In genomic region chr2:93510839-93511238, GRCm38 (mm10) we compare ENCODE assay signal across 29 mouse cellular contexts. TPM values are rescaled to one million over a fixed set of nuclear protein-coding genes. Genes with fewer than 3 reads are reported as not detected.
DNase-seq lines count a peak whose midpoint lies in the region; ATAC-seq and TF ChIP-seq lines count a peak whose summit lies in the region.
"Had no signal": no experiment of that assay in that cellular context is flagged by ENCODE, and none has a peak within 500 bp of the region (broad histone marks: within the 10 kb centered on the region; RNA-seq: fewer than 3 reads in every experiment).

No protein-coding gene starts in this region.

- intact Hi-C loops in left cerebral cortex, postnatal 4 days (cut with DNase I), result no loop called here

- no peaks in the 10 kb centered on the region for H3K9me3 ChIP-seq in stomach, postnatal 0 days (ENCODE audit: control insufficient read depth, low read length)
- H3K9me3 ChIP-seq: embryonic facial prominence, embryonic 15.5 days; forebrain, embryonic 10.5 days; G1E; heart, embryonic 12.5 days; hindbrain, embryonic 12.5 days; limb, embryonic 10.5 days; midbrain, embryonic 15.5 days had no signal

- DNase-seq in adrenal gland, adult (ENCODE audit: inconsistent age in 2 of 2, low spot score in 1 of 2), result peak; percentile 11 to 86
- DNase-seq in adrenal gland, adult 18-20 months (ENCODE audit: low spot score in 2 of 2), result no peak
- peak; percentile 53 for DNase-seq in left cerebral cortex, postnatal 4 days
- no peak for DNase-seq in left cerebral cortex, adult 11 months (ENCODE audit: low spot score)
- DNase-seq in 3134 (ENCODE audit: extremely low read depth, insufficient read length, low spot score), result peak; percentile 67
- peak; percentile 60 for DNase-seq in brain, adult 2 months (ENCODE audit: low read depth, low spot score)
- no peak for DNase-seq in stomach, postnatal 0 days (ENCODE audit: low spot score)
- no peak for DNase-seq in layer of hippocampus, adult 18-20 months (ENCODE audit: low spot score in 2 of 2)
- DNase-seq: cerebellum, adult 9-10 months; gastrocnemius, postnatal 10 days; heart, adult 11 months; heart, postnatal 14 days; kidney, adult 18-20 months; layer of hippocampus, postnatal 36 days; liver, postnatal 0 days; thymus, postnatal 14 days had no signal

- TF ChIP-seq EP300 in stomach, postnatal 0 days (optimal IDR thresholded peaks at IDR 0.05), result no peak

- no peak overlapping the region for H3K9ac ChIP-seq in stomach, postnatal 0 days (ENCODE audit: low read length)
- H3K9ac ChIP-seq: embryonic facial prominence, embryonic 15.5 days; heart, embryonic 12.5 days; hindbrain, embryonic 12.5 days; liver, postnatal 0 days; midbrain, embryonic 15.5 days had no signal

- no peak for ATAC-seq in stomach, postnatal 0 days (ENCODE audit: low FRiP score, low TSS enrichment)
- ATAC-seq: liver, postnatal 0 days; midbrain, embryonic 15.5 days had no signal

- no peak for TF ChIP-seq CTCF in stomach, postnatal 0 days (IDR thresholded peaks at IDR 0.05; ENCODE audit: low read depth)

- no peaks in the 10 kb centered on the region for H3K27me3 ChIP-seq in stomach, postnatal 0 days (ENCODE audit: control insufficient read depth, insufficient read depth, low read length)
- H3K27me3 ChIP-seq: embryonic facial prominence, embryonic 15.5 days; heart, embryonic 12.5 days; hindbrain, embryonic 12.5 days; midbrain, embryonic 15.5 days had no signal

- no peak overlapping the region for H3K27ac ChIP-seq in stomach, postnatal 0 days (replicated peaks)
- H3K27ac ChIP-seq: embryonic facial prominence, embryonic 15.5 days; forebrain, embryonic 10.5 days; hindbrain, embryonic 12.5 days; kidney, postnatal 0 days; layer of hippocampus, adult 2 months; limb, embryonic 10.5 days; midbrain, embryonic 15.5 days had no signal

- H3K4me3 ChIP-seq in stomach, postnatal 0 days (ENCODE audit: low read depth, low read length), result no peak overlapping the region
- H3K4me3 ChIP-seq: embryonic facial prominence, embryonic 15.5 days; forebrain, embryonic 10.5 days; heart, embryonic 12.5 days; hindbrain, embryonic 12.5 days; layer of hippocampus, adult 2 months; limb, embryonic 10.5 days; megakaryocyte, embryonic 14.5 days; midbrain, embryonic 15.5 days had no signal

- no peak overlapping the region for H3K4me2 ChIP-seq in stomach, postnatal 0 days (replicated peaks; ENCODE audit: low read depth)
- H3K4me2 ChIP-seq: embryonic facial prominence, embryonic 15.5 days; heart, embryonic 12.5 days; hindbrain, embryonic 12.5 days; midbrain, embryonic 15.5 days had no signal

- H3K36me3 ChIP-seq in stomach, postnatal 0 days (ENCODE audit: control insufficient read depth, insufficient read depth, low read length), result no peaks in the 10 kb centered on the region
- H3K36me3 ChIP-seq: embryonic facial prominence, embryonic 15.5 days; forebrain, embryonic 10.5 days; G1E; heart, embryonic 12.5 days; hindbrain, embryonic 12.5 days; limb, embryonic 10.5 days; midbrain, embryonic 15.5 days had no signal

- no peaks in the 10 kb centered on the region for H3K4me1 ChIP-seq in stomach, postnatal 0 days (replicated peaks; ENCODE audit: control insufficient read depth, insufficient read depth)
- H3K4me1 ChIP-seq: megakaryocyte, embryonic 14.5 days had no signal

- 96% methylated on average over 1 of the region's 1 CpGs for WGBS in stomach, postnatal 0 days

RNA-seq across cellular contexts. Expression of gene Cd82, which starts 47.9 kb away (rescaled TPM):
- total RNA-seq in adrenal gland, adult 18-20 months (2021), result 10 to 100 TPM; 55.7 to 67.5 TPM
- total RNA-seq in left cerebral cortex, postnatal 4 days (2021), result 10 to 100 TPM; 15.4 to 17.4 TPM
- polyA plus RNA-seq in stomach, postnatal 0 days (2015; fragmentation: Nextera tagmentation; extraction: Ambion mirVana), result 93.5 and 105 TPM in 2 replicates
- 10 to 100 TPM; 22.4 to 23.5 TPM for total RNA-seq in layer of hippocampus, adult 18-20 months (2021)

RNA-seq across cellular contexts. Expression of gene Gm10803, which starts 49.5 kb away (rescaled TPM):
- not detected for total RNA-seq in adrenal gland, adult 18-20 months (2021)
- total RNA-seq in left cerebral cortex, postnatal 4 days (2021), result not detected
- polyA plus RNA-seq in stomach, postnatal 0 days (2015; fragmentation: Nextera tagmentation; extraction: Ambion mirVana), result not detected in 2 replicates
- total RNA-seq in layer of hippocampus, adult 18-20 months (2021), result not detected
- total RNA-seq: G1E; gastrocnemius, postnatal 10 days; heart, postnatal 14 days; layer of hippocampus, adult 2 months; layer of hippocampus, postnatal 36 days; liver, adult 2 months had no signal
- polyA plus RNA-seq: embryonic facial prominence, embryonic 15.5 days; forebrain, embryonic 10.5 days; frontal cortex, adult 2 months; G1E; heart, embryonic 12.5 days; hindbrain, embryonic 12.5 days; kidney, postnatal 0 days; limb, embryonic 10.5 days; liver, adult 2 months; liver, postnatal 0 days; midbrain, embryonic 15.5 days; testis, adult 2 months had no signal

Comparison
In these comparisons a context has a peak if more than half of its experiments do, and no peak if none do; other contexts are left out.
1. DNase-seq: peak in adrenal gland, adult (2 of 2), left cerebral cortex, postnatal 4 days (single experiment), 3134 (single experiment) and brain, adult 2 months (single experiment); none in adrenal gland, adult 18-20 months (0 of 2), left cerebral cortex, adult 11 months (single experiment), stomach, postnatal 0 days (single experiment) and layer of hippocampus, adult 18-20 months (0 of 2).